Mouse (Mus musculus): ENCODE results near the gene Gm20661. TPM values are rescaled to one million over a fixed set of nuclear protein-coding genes. Genes with fewer than 3 reads are reported as not detected.

The Gm20661 gene
- polyA plus RNA-seq, 1 experiment = not detected

DNA sequence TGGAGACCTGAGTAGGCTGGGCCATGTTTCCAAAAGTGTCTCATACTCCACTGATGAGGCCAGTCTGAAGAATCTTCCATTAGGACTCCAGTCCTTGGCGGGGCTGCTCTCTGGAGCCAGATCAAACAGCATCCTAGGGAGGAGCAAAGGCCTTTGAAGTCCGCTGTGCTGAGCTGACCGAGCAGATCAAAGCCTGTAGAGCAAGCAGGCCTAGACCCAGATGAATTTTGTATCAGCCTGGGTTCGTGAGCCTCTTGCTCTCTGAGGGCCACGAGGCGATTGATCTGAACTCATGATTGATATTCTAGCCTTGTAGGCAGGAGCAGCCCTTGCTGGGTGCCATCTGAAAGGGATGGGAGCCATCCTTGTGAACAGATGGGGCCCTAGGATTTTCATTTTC is 23.0 kb upstream of the Gm20661 start:
- 81% methylated on average over 6 of the region's 6 CpGs for WGBS
- H3K4me1 ChIP-seq (ENCODE audit: control insufficient read depth, insufficient read depth, insufficient read length, low read length) = no peaks in the 10 kb centered on the region
- TF ChIP-seq CTCF (IDR thresholded peaks at IDR 0.05; ENCODE audit: extremely low read depth, insufficient read length, insufficient replicate concordance, low read depth, low read length) (no peak), POLR2A (IDR thresholded peaks at IDR 0.05; ENCODE audit: low read depth, low read length) (no peak)
- no peaks in the 10 kb centered on the region for H3K27me3 ChIP-seq (ENCODE audit: control insufficient read depth, insufficient read depth, low read length)
- no peak overlapping the region for H3K4me3 ChIP-seq (ENCODE audit: low read depth, low read length)
- peaks cover 2% of the 10 kb centered on the region; the same call in 1 of the 2 replicates for H3K36me3 ChIP-seq (ENCODE audit: control insufficient read depth, insufficient read depth, low read length)
- no peak overlapping the region for H3K27ac ChIP-seq (ENCODE audit: insufficient read depth, low read depth, low read length)

DNA sequence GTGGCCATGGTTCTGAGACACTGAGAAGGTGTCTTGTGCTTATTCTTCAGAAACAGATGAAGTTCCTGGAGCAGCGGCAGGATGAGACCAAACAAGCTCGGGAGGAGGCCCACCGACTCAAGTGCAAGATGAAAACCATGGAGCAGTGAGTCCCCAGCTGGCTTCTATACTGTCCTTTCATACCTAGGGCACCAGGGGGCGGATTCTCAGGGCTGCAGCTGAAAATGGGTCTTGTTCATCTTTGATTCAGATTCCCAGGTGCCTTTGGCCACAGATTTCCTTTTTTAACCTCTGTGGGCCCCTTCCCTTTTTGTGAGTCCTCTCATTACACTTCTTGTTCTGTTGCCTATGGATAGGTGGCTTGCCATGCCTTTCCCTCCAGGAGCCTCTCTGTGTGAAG is 21.9 kb upstream of the Gm20661 start:
- WGBS = 81% methylated on average over 4 of the region's 4 CpGs

DNA sequence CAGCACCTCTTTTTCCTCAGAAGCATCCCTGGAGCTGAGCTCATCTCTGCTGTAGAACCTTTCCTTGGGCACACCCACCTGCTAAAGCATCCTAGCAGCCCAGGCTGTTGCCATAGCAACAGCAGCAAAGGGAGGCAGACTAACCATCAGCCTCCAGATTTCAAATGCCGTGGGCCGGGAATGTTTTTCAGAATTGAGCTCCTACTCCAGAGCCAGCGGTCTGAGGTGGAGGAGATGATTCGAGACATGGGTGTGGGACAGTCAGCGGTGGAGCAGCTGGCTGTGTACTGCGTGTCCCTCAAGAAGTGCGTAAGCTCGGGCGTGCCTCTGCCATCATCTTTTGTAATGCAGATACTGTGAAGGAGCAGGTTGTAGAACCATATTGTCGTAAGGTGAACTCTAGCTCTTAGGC is 21.5 kb upstream of the Gm20661 start:
- 87% methylated on average over 10 of the region's 10 CpGs for WGBS
- no peak overlapping the region for H3K27ac ChIP-seq (ENCODE audit: insufficient read depth, low read depth, low read length)
- peaks cover 2% of the 10 kb centered on the region; the same call in 1 of the 2 replicates for H3K36me3 ChIP-seq (ENCODE audit: control insufficient read depth, insufficient read depth, low read length)
- no peak overlapping the region for H3K4me3 ChIP-seq (ENCODE audit: low read depth, low read length)
- TF ChIP-seq POLR2A (IDR thresholded peaks at IDR 0.05; ENCODE audit: low read depth, low read length) (no peak), CTCF (IDR thresholded peaks at IDR 0.05; ENCODE audit: extremely low read depth, insufficient read length, insufficient replicate concordance, low read depth, low read length) (no peak)
- H3K27me3 ChIP-seq (ENCODE audit: control insufficient read depth, insufficient read depth, low read length) = no peaks in the 10 kb centered on the region
- H3K4me1 ChIP-seq (ENCODE audit: control insufficient read depth, insufficient read depth, insufficient read length, low read length) = no peaks in the 10 kb centered on the region

More for the DNA sequence above, 21.9 kb upstream of the Gm20661 start:
- no peaks in the 10 kb centered on the region for H3K27me3 ChIP-seq (ENCODE audit: control insufficient read depth, insufficient read depth, low read length)
- no peak overlapping the region for H3K27ac ChIP-seq (ENCODE audit: insufficient read depth, low read depth, low read length)
- no peaks in the 10 kb centered on the region for H3K4me1 ChIP-seq (ENCODE audit: control insufficient read depth, insufficient read depth, insufficient read length, low read length)
- peaks cover 2% of the 10 kb centered on the region; the same call in 1 of the 2 replicates for H3K36me3 ChIP-seq (ENCODE audit: control insufficient read depth, insufficient read depth, low read length)
- TF ChIP-seq CTCF (IDR thresholded peaks at IDR 0.05; ENCODE audit: extremely low read depth, insufficient read length, insufficient replicate concordance, low read depth, low read length) (no peak), POLR2A (IDR thresholded peaks at IDR 0.05; ENCODE audit: low read depth, low read length) (no peak)
- no peak overlapping the region for H3K4me3 ChIP-seq (ENCODE audit: low read depth, low read length)

DNA sequence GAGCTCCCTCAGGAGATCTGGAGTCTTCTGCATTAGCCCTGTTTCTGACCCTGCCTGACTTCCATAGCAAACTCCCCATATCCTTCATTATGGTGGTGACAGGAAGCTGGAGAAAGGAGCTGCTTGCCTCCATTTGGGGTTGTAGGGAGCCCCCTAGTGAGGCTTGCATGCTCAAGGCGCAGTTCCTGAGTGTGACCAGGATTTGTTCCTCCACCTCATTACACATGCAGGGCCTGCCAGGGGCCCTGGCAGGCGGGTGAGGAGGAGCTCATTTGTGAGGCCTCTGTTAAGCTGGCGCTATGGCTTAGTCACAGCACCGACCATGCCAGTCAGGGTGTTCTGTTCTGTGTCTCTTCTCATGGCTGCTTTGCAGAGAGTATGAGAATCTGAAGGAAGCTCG is 21.0 kb upstream of the Gm20661 start:
- H3K4me1 ChIP-seq (ENCODE audit: control insufficient read depth, insufficient read depth, insufficient read length, low read length) = no peaks in the 10 kb centered on the region
- 64% methylated on average over 5 of the region's 5 CpGs for WGBS
- H3K4me3 ChIP-seq (ENCODE audit: low read depth, low read length) = no peak overlapping the region
- TF ChIP-seq POLR2A (IDR thresholded peaks at IDR 0.05; ENCODE audit: low read depth, low read length) (no peak), CTCF (IDR thresholded peaks at IDR 0.05; ENCODE audit: extremely low read depth, insufficient read length, insufficient replicate concordance, low read depth, low read length) (no peak; the same call in 1 of the 2 replicates)
- H3K27ac ChIP-seq (ENCODE audit: insufficient read depth, low read depth, low read length) = no peak overlapping the region
- H3K27me3 ChIP-seq (ENCODE audit: control insufficient read depth, insufficient read depth, low read length) = no peaks in the 10 kb centered on the region
- peaks cover 2% of the 10 kb centered on the region; the same call in 1 of the 2 replicates for H3K36me3 ChIP-seq (ENCODE audit: control insufficient read depth, insufficient read depth, low read length)

DNA sequence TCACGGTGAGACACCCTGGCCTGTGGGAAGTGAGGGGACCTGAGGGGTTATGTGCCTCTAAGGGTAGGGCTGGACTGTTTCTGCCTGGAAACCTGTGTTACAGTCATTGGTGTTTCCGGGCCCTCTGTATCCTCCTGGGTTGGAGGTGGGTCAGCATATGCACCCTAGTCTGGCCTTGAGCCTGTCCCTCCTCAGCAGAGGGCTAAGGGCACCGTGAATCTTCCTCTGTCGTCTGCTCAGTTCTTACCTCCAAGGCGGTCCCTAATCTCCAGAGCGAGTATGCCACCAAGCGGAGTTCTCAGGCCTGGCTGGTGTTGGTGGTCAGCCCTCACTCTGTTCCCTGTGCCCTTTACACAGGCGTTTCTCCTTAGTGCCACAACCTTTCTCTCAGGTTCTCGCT is 19.9 kb upstream of the Gm20661 start:
- 98% methylated on average over 9 of the region's 9 CpGs for WGBS
- no peak for TF ChIP-seq POLR2A (IDR thresholded peaks at IDR 0.05; ENCODE audit: low read depth, low read length)
- TF ChIP-seq CTCF (IDR thresholded peaks at IDR 0.05; ENCODE audit: extremely low read depth, insufficient read length, insufficient replicate concordance, low read depth, low read length) = no peak
- no peak overlapping the region for H3K27ac ChIP-seq (ENCODE audit: insufficient read depth, low read depth, low read length)
- no peaks in the 10 kb centered on the region for H3K36me3 ChIP-seq (ENCODE audit: control insufficient read depth, insufficient read depth, low read length)
- no peaks in the 10 kb centered on the region for H3K4me1 ChIP-seq (ENCODE audit: control insufficient read depth, insufficient read depth, insufficient read length, low read length)
- H3K4me3 ChIP-seq (ENCODE audit: low read depth, low read length) = no peak overlapping the region
- no peaks in the 10 kb centered on the region for H3K27me3 ChIP-seq (ENCODE audit: control insufficient read depth, insufficient read depth, low read length)

DNA sequence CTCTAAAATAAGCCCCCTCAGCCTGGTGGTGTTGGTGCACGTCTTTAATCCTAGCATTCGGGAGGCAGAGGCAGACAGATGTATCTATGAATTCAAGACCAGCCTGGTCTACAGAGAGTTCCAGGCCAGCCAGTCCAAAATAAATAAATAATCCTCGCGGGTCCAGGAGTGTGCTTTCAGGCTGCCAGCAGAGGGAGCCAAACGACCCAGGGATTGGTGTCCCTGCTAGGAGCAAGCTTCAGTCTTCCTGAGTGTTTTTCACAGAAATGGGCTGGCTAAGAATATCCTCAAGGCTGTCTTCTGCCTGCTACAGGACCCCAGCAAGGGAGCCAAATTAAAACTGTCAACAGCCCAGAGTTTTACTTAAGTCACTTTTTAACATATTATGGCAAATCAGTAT is 19.2 kb upstream of the Gm20661 start:
- TF ChIP-seq CTCF (IDR thresholded peaks at IDR 0.05; ENCODE audit: extremely low read depth, insufficient read length, insufficient replicate concordance, low read depth, low read length) (peak; percentile 98), POLR2A (IDR thresholded peaks at IDR 0.05; ENCODE audit: low read depth, low read length) (no peak)
- no peaks in the 10 kb centered on the region for H3K36me3 ChIP-seq (ENCODE audit: control insufficient read depth, insufficient read depth, low read length)
- 18% methylated on average over 5 of the region's 5 CpGs for WGBS

DNA sequence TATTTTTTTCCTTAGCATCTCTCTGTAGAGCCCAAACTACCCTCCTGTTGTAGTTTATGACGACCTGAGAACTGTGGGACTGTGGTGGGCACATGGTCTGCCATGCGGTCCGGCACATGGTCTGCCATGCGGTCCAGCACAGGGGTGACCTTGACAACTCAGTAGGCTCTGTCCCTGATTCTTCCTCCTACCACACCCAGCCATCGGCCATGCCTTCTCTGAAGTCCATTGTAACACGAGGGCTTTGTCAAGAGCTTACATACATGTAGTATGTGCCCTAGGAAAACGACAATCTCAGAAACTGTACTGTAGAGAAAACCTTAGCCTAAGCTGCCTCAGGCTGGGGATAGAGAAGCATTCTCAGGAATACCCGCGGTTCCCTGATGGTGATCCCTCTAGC is 18.2 kb upstream of the Gm20661 start:
- Histone ChIP-seq H3K36me3 (ENCODE audit: control insufficient read depth, insufficient read depth, low read length) (no peaks in the 10 kb centered on the region), H3K27me3 (ENCODE audit: control insufficient read depth, insufficient read depth, low read length) (no peaks in the 10 kb centered on the region), H3K4me3 (ENCODE audit: low read depth, low read length) (no peak overlapping the region), H3K27ac (ENCODE audit: insufficient read depth, low read depth, low read length) (no peak overlapping the region), H3K4me1 (ENCODE audit: control insufficient read depth, insufficient read depth, insufficient read length, low read length) (no peaks in the 10 kb centered on the region)
- WGBS = 91% methylated on average over 9 of the region's 9 CpGs
- TF ChIP-seq POLR2A (IDR thresholded peaks at IDR 0.05; ENCODE audit: low read depth, low read length) (no peak), CTCF (IDR thresholded peaks at IDR 0.05; ENCODE audit: extremely low read depth, insufficient read length, insufficient replicate concordance, low read depth, low read length) (no peak)

More for the DNA sequence above, 19.2 kb upstream of the Gm20661 start:
- Histone ChIP-seq H3K27ac (ENCODE audit: insufficient read depth, low read depth, low read length) (no peak overlapping the region), H3K4me3 (ENCODE audit: low read depth, low read length) (no peak overlapping the region), H3K4me1 (ENCODE audit: control insufficient read depth, insufficient read depth, insufficient read length, low read length) (no peaks in the 10 kb centered on the region), H3K27me3 (ENCODE audit: control insufficient read depth, insufficient read depth, low read length) (no peaks in the 10 kb centered on the region)
